Comparison of ENCODE assay signal across 15 mouse cellular contexts in the genomic region with DNA sequence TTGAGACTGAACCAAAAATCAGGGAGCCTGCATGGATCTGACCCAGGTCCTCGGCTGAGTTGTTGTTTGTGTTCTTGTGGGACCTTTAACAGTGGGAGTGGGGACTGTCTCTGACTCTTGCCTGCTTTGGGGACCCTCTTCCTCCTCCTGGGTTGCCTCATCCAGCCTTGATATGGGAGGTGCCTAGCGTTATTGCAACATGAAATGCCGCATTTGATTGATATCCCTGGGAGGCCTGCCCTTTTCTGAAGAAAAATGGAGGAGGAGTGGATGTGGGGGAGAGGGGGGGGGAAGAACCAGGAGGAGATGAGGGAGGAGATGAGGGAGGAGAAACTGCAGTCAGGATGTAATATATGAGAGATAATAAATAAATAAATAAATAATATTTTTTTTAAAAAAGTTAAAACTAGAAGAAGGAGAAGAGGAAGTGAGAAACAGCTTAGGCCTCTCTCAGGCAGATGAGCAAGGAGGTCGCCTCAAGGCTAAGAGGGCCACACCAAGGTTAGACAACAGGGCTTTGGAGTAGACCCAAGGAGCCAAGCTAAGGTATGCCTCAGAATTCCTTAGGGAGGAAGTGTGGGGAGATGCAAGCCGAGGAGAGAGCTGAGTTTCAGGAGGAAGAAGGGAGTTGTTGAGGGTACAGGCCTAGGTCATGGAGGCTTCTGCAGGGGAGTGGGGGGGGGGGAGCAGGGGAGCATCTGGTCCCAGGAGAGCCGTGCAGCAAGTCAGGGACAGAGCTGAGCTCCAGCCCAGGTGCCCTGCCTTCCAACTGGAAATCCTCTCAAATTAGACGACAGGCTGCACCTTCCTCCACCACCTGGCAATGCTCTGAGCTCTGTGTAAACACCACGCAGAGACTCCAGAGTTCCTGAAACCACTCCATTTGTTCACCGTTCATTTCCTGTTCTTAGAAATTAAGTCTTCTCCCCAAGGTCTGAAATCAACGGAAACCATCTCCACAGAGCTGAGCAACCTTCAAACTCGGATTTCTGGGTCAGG. TPM values are rescaled to one million over a fixed set of nuclear protein-coding genes. Genes with fewer than 3 reads are reported as not detected.
DNase-seq lines count a peak whose midpoint lies in the region; ATAC-seq and TF ChIP-seq lines count a peak whose summit lies in the region.
"Had no signal": no experiment of that assay in that cellular context is flagged by ENCODE, and none has a peak within 500 bp of the region (broad histone marks: within the 10 kb centered on the region; RNA-seq: fewer than 3 reads in every experiment).

No protein-coding gene starts in this region.

- WGBS in kidney, postnatal 0 days = 47% methylated on average over 11 of the region's 11 CpGs
- 33% methylated on average over 11 of the region's 11 CpGs for WGBS in stomach, embryonic 15.5 days
- 35% methylated on average over 10 of the region's 11 CpGs for WGBS in stomach, postnatal 0 days
- 51% methylated on average over 11 of the region's 11 CpGs for WGBS in heart, embryonic 12.5 days

- no peak for ATAC-seq in kidney, postnatal 0 days (replicated peaks; ENCODE audit: low FRiP score, low read depth)
- no peak for ATAC-seq in stomach, embryonic 15.5 days (ENCODE audit: insufficient read depth, low FRiP score, low read depth)
- no peak for ATAC-seq in stomach, postnatal 0 days (ENCODE audit: low FRiP score, low TSS enrichment)
- ATAC-seq in heart, embryonic 12.5 days (ENCODE audit: insufficient number of reproducible peaks, low FRiP score) = no peak
- ATAC-seq: Patski had no signal

- H3K9ac ChIP-seq in kidney, postnatal 0 days (ENCODE audit: low read depth, low read length) = no peak overlapping the region
- no peak overlapping the region for H3K9ac ChIP-seq in stomach, embryonic 15.5 days
- H3K9ac ChIP-seq in stomach, postnatal 0 days (ENCODE audit: low read length) = no peak overlapping the region
- H3K9ac ChIP-seq in heart, embryonic 12.5 days = no peak overlapping the region
- H3K9ac ChIP-seq: heart, embryonic 13.5 days; midbrain, embryonic 12.5 days had no signal

- DNase-seq in kidney, postnatal 0 days (ENCODE audit: low spot score) = peak; percentile 28
- DNase-seq in kidney, postnatal 10 days = no peak
- DNase-seq in stomach, postnatal 0 days (ENCODE audit: low spot score) = no peak
- peak; percentile 56 for DNase-seq in cerebellum, adult 9-10 months
- no peak for DNase-seq in urinary bladder, postnatal 25 days (ENCODE audit: low spot score)
- DNase-seq: gastrocnemius, postnatal 25 days; heart, postnatal 4 days; kidney, postnatal 36 days had no signal

- no peak overlapping the region for H3K4me2 ChIP-seq in kidney, postnatal 0 days (ENCODE audit: low read length)
- no peak overlapping the region for H3K4me2 ChIP-seq in stomach, embryonic 15.5 days
- no peak overlapping the region for H3K4me2 ChIP-seq in stomach, postnatal 0 days (replicated peaks; ENCODE audit: low read depth)
- H3K4me2 ChIP-seq in heart, embryonic 12.5 days = no peak overlapping the region
- H3K4me2 ChIP-seq: heart, embryonic 13.5 days; liver, embryonic 11.5 days; midbrain, embryonic 12.5 days had no signal

- no peak for TF ChIP-seq CTCF in kidney, postnatal 0 days (IDR thresholded peaks at IDR 0.05; ENCODE audit: low read depth)
- TF ChIP-seq CTCF in stomach, postnatal 0 days (IDR thresholded peaks at IDR 0.05; ENCODE audit: low read depth) = no peak

- H3K9me3 ChIP-seq in kidney, postnatal 0 days (replicated peaks; ENCODE audit: low read length) = no peaks in the 10 kb centered on the region
- H3K9me3 ChIP-seq in stomach, embryonic 15.5 days = no peaks in the 10 kb centered on the region
- no peaks in the 10 kb centered on the region for H3K9me3 ChIP-seq in stomach, postnatal 0 days (ENCODE audit: control insufficient read depth, low read length)
- no peaks in the 10 kb centered on the region for H3K9me3 ChIP-seq in heart, embryonic 12.5 days (replicated peaks)
- H3K9me3 ChIP-seq: heart, embryonic 13.5 days had no signal

- TF ChIP-seq EP300 in stomach, postnatal 0 days (optimal IDR thresholded peaks at IDR 0.05) = no peak

- H3K36me3 ChIP-seq in kidney, postnatal 0 days (ENCODE audit: insufficient read depth, low read length) = no peaks in the 10 kb centered on the region
- no peaks in the 10 kb centered on the region for H3K36me3 ChIP-seq in stomach, embryonic 15.5 days
- H3K36me3 ChIP-seq in stomach, postnatal 0 days (ENCODE audit: control insufficient read depth, insufficient read depth, low read length) = no peaks in the 10 kb centered on the region
- H3K36me3 ChIP-seq in heart, embryonic 12.5 days = no peaks in the 10 kb centered on the region
- H3K36me3 ChIP-seq: heart, embryonic 13.5 days; midbrain, embryonic 12.5 days had no signal

- peaks cover 6% of the 10 kb centered on the region; the same call in 1 of the 2 replicates for H3K4me1 ChIP-seq in kidney, postnatal 0 days (replicated peaks; ENCODE audit: insufficient read depth, low read length)
- peaks cover 23% of the 10 kb centered on the region for H3K4me1 ChIP-seq in stomach, embryonic 15.5 days
- H3K4me1 ChIP-seq in stomach, postnatal 0 days (replicated peaks; ENCODE audit: control insufficient read depth, insufficient read depth) = 0 out of 2 replicates have a peak, but pooled peaks cover 2% of the 10 kb centered on the region
- peaks cover 10% of the 10 kb centered on the region for H3K4me1 ChIP-seq in heart, embryonic 12.5 days (replicated peaks)

- H3K4me3 ChIP-seq in kidney, postnatal 0 days (replicated peaks; ENCODE audit: low read depth, low read length) = no peak overlapping the region
- no peak overlapping the region for H3K4me3 ChIP-seq in stomach, embryonic 15.5 days (replicated peaks)
- no peak overlapping the region for H3K4me3 ChIP-seq in stomach, postnatal 0 days (ENCODE audit: low read depth, low read length)
- no peak overlapping the region for H3K4me3 ChIP-seq in heart, embryonic 12.5 days
- H3K4me3 ChIP-seq: heart, embryonic 13.5 days; midbrain, embryonic 12.5 days; myocyte had no signal

- 0 out of 2 replicates have a peak, but pooled peaks cover 8% of the 10 kb centered on the region for H3K27me3 ChIP-seq in kidney, postnatal 0 days (ENCODE audit: insufficient read depth, low read length)
- H3K27me3 ChIP-seq in stomach, embryonic 15.5 days (replicated peaks) = 0 out of 2 replicates have a peak, but pooled peaks cover 9% of the 10 kb centered on the region
- no peaks in the 10 kb centered on the region; the same call in 1 of the 2 replicates for H3K27me3 ChIP-seq in stomach, postnatal 0 days (ENCODE audit: control insufficient read depth, insufficient read depth, low read length)
- H3K27me3 ChIP-seq in heart, embryonic 12.5 days (replicated peaks) = peaks cover 45% of the 10 kb centered on the region

- no peak overlapping the region for H3K27ac ChIP-seq in kidney, postnatal 0 days
- H3K27ac ChIP-seq in stomach, embryonic 15.5 days = peak overlapping the region; percentile 36; the same call in 1 of the 2 replicates
- no peak overlapping the region for H3K27ac ChIP-seq in stomach, postnatal 0 days (replicated peaks)
- no peak overlapping the region for H3K27ac ChIP-seq in heart, embryonic 12.5 days (ENCODE audit: poor library complexity, severe bottlenecking)
- H3K27ac ChIP-seq: heart, embryonic 13.5 days; midbrain, embryonic 12.5 days had no signal

RNA-seq across cellular contexts. Expression of a gene that starts 4.6 kb away (rescaled TPM):
- 4.0 and 4.5 TPM in 2 replicates for polyA plus RNA-seq in kidney, postnatal 0 days (2015; fragmentation: Nextera tagmentation; extraction: Ambion mirVana)
- polyA plus RNA-seq in stomach, embryonic 15.5 days (2015; fragmentation: Nextera tagmentation; extraction: Ambion mirVana) = 3.9 and 4.0 TPM in 2 replicates
- 1.8 and 1.9 TPM in 2 replicates for polyA plus RNA-seq in stomach, postnatal 0 days (2015; fragmentation: Nextera tagmentation; extraction: Ambion mirVana)
- polyA plus RNA-seq in heart, embryonic 12.5 days (2016; fragmentation: Nextera tagmentation; extraction: Ambion mirVana) = 2.1 and 2.2 TPM in 2 replicates

Comparison
In these comparisons a context has a peak if more than half of its experiments do, and no peak if none do; other contexts are left out.
1. DNase-seq: peak in kidney, postnatal 0 days (single experiment) and cerebellum, adult 9-10 months (single experiment); none in kidney, postnatal 10 days (single experiment), stomach, postnatal 0 days (single experiment) and urinary bladder, postnatal 25 days (single experiment).